Mouse (Mus musculus) liver, postnatal 0 days (tissue): ENCODE data around the gene Ndufa7.

Experiments used
- CTCF ChIP-seq: sonication (generic); IDR thresholded peaks from 2 replicates; pipeline ENCODE4 v1.5.1; 2016; ENCODE audit warnings: antibody characterized with exemption, low read depth
- EP300 ChIP-seq: IDR thresholded peaks from 2 replicates; pipeline ENCODE4 v1.6.1; 2016; ENCODE audit warnings: antibody characterized with exemption, low read depth, mild to moderate bottlenecking

DNA sequence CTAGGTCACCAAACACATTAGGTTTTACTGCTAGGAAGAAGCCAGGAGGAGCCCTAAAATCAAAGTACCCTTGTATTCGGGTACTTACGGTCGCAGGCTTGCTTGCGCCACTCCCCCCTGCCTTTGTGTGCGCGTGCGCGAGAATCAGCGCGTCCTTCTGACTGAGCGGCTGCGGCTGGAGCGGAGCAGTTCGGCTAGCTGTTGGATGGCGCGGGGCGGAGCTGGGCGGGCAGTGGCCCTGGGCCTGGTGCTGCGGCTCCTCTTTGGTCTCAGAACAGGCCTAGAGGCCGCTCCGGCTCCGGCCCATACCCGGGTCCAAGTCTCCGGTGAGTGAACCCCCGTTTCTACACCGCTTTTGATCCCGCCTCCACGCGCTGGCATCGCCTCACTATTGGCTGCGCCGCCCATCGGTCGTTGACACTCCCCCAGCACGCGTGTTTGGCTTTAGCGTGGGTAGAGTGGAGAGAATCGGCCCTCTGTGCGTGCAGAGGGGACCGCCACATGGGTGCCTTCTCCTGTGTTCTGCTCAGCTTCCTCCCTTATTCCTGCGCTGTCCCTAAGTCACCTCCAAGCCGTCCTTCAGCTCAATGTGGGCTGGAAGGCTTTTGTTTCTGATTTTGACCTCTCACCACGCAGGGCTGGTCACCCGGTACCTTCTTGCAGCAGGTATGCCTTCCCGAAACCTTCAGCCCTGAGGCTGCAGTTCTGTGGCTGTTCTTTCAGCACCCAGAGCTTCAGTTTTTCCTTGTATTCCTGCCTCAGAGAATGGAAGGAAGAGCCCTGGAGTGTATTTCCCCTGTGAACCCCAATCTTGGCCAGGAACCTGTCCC, 18.8 kb downstream of the Ndufa7 start, which contains the start of gene Cd320:
- peak; percentile 41 for TF ChIP-seq CTCF
- TF ChIP-seq EP300 = no peak
